Mouse (Mus musculus) thymus, postnatal 14 days (tissue): ENCODE data around the gene Tmem201.

Source experiments
- DNase-seq: peaks from one replicate; pipeline ENCODE4 v3.0.0; 2021

The Tmem201 gene

GRCm38 (mm10) chr4:149744119-149744518 is 6.3 kb upstream of the Tmem201 start:
- DNase-seq = no peak

- DNase-seq = no peak
These were observed 4.2 kb upstream of the Tmem201 start for GRCm38 (mm10) chr4:149742011-149742530.

- no peak for DNase-seq
These were observed 2.5 kb upstream of the Tmem201 start for GRCm38 (mm10) chr4:149740301-149740700.

- DNase-seq = no peak
These were observed 1.6 kb upstream of the Tmem201 start for GRCm38 (mm10) chr4:149739478-149739877.

GRCm38 (mm10) chr4:149736581-149736980 is 1.3 kb downstream of the Tmem201 start:
- DNase-seq = no peak

GRCm38 (mm10) chr4:149735624-149736250 is 2.1 kb downstream of the Tmem201 start:
- DNase-seq = no peak

GRCm38 (mm10) chr4:149734730-149735475 is 2.9 kb downstream of the Tmem201 start:
- DNase-seq = no peak

- no peak for DNase-seq
These were observed 3.6 kb downstream of the Tmem201 start for GRCm38 (mm10) chr4:149734246-149734645.

GRCm38 (mm10) chr4:149733748-149734147 is 4.1 kb downstream of the Tmem201 start:
- no peak for DNase-seq

GRCm38 (mm10) chr4:149732800-149733199 is 5.0 kb downstream of the Tmem201 start:
- no peak for DNase-seq

- DNase-seq = no peak
These were observed 5.5 kb downstream of the Tmem201 start for GRCm38 (mm10) chr4:149732313-149732712.

- no peak for DNase-seq
These were observed 7.0 kb downstream of the Tmem201 start for GRCm38 (mm10) chr4:149730827-149731226.

GRCm38 (mm10) chr4:149728810-149729209 is 9.0 kb downstream of the Tmem201 start:
- DNase-seq = no peak

GRCm38 (mm10) chr4:149727636-149728035 is 10.2 kb downstream of the Tmem201 start:
- DNase-seq = no peak

- peak; percentile 77 for DNase-seq
These were observed 12.0 kb downstream of the Tmem201 start for GRCm38 (mm10) chr4:149725661-149726350.

- DNase-seq = no peak
These were observed 12.9 kb downstream of the Tmem201 start for GRCm38 (mm10) chr4:149724916-149725470.

- peak; percentile 69 for DNase-seq
These were observed 13.8 kb downstream of the Tmem201 start for GRCm38 (mm10) chr4:149723855-149724731.

- DNase-seq = no peak
These were observed 14.8 kb downstream of the Tmem201 start for GRCm38 (mm10) chr4:149723021-149723390.

- DNase-seq = no peak
These were observed 15.5 kb downstream of the Tmem201 start for GRCm38 (mm10) chr4:149722104-149723020.

GRCm38 (mm10) chr4:149721163-149721562 is 16.7 kb downstream of the Tmem201 start:
- DNase-seq = peak; percentile 42

- DNase-seq = peak; percentile 56
These were observed 18.2 kb downstream of the Tmem201 start for GRCm38 (mm10) chr4:149719686-149720085.
